Mouse (Mus musculus): ENCODE measurements around the gene Slc41a2. TPM values are rescaled to one million over a fixed set of nuclear protein-coding genes. Genes with fewer than 3 reads are reported as not detected.
"Not testable (repeated sequence)": the region's sequence is repeated elsewhere in the genome, so short reads cannot be mapped to it uniquely, and the experiment has no call there.

Slc41a2 gene
- polyA plus RNA-seq, 1 experiment = 11.5 TPM

DNA sequence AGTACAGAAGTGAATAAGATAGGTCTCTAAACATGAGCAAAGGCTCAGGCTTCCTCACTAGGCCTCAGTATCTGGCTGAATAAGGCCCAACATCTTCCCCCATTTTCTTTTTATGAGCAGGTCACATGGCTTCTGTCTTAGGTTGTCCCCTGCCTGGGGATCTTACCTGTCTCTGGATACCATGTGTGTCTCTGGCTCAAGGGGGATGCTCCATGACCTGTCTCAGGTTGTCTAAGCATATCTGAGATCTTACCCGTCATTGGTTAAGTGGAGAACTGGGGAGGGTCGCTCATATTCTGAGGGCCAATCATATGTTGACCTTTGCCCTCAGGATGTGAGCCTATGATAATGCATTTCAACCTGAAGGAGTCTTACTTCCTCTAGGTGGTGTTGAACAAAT lies 42.8 kb upstream of the Slc41a2 start:
- no peak for TF ChIP-seq CTCF (IDR thresholded peaks at IDR 0.05; ENCODE audit: extremely low read depth, insufficient read length, insufficient replicate concordance, low read depth, low read length)
- TF ChIP-seq POLR2A (IDR thresholded peaks at IDR 0.05; ENCODE audit: low read depth, low read length) = no peak
- Histone ChIP-seq H3K4me1 (ENCODE audit: control insufficient read depth, insufficient read depth, insufficient read length, low read length) (peaks cover 2% of the 10 kb centered on the region; the same call in 1 of the 2 replicates), H3K27ac (ENCODE audit: insufficient read depth, low read depth, low read length) (no peak overlapping the region), H3K36me3 (ENCODE audit: control insufficient read depth, insufficient read depth, low read length) (no peaks in the 10 kb centered on the region), H3K27me3 (ENCODE audit: control insufficient read depth, insufficient read depth, low read length) (no peaks in the 10 kb centered on the region), H3K4me3 (ENCODE audit: low read depth, low read length) (no peak overlapping the region)
- 87% methylated on average over 2 of the region's 2 CpGs for WGBS

DNA sequence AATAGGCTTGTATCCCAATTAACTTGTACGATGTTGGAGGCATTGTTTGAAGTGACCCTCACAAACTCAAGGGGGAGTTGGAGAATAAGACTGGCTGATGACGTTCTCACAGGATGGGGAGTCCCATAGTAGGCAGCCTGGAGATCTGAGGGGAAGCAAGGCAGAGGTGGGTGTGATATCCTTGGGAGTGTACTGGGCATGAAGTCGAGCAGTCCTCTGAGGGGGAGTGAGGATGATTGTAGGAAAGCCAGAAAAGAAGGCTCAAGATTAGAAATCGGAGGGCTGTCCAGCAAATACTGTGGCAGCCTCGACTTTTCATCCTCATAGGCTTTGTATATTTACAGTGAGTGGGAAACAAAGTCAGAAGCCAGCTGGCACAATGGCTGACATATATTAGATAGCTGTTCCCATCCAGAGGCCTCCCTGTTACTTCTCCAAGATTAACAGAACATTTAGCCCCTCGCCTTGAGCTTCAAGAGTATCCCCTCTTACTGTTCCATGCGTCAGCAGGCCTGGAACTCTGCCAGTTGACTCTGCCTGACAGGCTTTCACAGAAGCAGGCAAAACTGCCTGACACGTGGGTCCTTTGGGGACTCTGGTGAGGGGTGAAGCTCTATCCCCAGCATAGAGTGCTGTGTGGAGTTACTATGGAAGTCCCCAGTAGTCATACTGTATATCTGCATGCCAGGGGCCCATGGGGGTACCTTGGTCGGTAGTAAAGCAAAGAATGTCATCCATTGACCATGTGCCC lies 40.6 kb upstream of the Slc41a2 start:
- Histone ChIP-seq H3K36me3 (ENCODE audit: control insufficient read depth, insufficient read depth, low read length) (no peaks in the 10 kb centered on the region; the same call in 1 of the 2 replicates), H3K27me3 (ENCODE audit: control insufficient read depth, insufficient read depth, low read length) (no peaks in the 10 kb centered on the region), H3K27ac (ENCODE audit: insufficient read depth, low read depth, low read length) (no peak overlapping the region), H3K4me1 (ENCODE audit: control insufficient read depth, insufficient read depth, insufficient read length, low read length) (peaks cover 2% of the 10 kb centered on the region; the same call in 1 of the 2 replicates), H3K4me3 (ENCODE audit: low read depth, low read length) (no peak overlapping the region)
- 75% methylated on average over 9 of the region's 9 CpGs for WGBS
- no peak for TF ChIP-seq CTCF (IDR thresholded peaks at IDR 0.05; ENCODE audit: extremely low read depth, insufficient read length, insufficient replicate concordance, low read depth, low read length)
- TF ChIP-seq POLR2A (IDR thresholded peaks at IDR 0.05; ENCODE audit: low read depth, low read length) = no peak

DNA sequence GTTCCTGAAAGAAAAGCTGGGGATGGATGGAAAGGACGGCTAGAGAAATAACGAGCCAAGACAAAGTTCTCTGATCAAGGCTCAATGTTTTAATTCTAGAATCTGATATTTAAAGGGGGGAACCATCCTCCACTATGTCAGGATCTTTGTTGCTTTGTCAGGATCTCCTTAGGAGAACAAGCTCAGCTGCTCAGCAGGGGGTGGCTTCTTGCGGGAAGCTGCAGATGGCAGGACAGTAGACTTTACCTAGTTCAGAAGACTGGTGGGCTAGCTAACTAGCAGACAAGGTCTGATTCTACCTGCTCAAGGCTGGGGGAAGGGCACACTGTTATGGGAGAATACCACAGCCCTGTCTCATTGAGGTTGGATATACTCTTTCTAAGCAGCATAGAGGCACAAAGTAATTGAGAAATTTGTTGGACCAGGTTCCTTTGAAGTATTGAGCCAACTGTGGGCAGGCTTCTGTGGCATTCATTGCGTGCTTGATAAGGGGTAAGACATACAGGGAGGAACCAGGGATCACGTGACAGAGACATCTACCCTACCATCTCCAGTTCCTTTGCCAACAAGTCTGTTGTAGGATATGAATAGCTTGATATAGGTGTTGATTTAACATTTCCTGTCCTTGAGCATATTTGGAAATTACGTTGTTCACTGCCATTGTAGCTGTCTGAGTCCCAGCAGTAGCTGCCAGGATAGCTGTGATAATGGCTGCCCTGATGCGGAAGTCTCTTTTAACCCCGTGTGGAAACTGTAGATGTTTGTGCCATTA lies 39.4 kb upstream of the Slc41a2 start:
- 71% methylated on average over 8 of the region's 8 CpGs for WGBS
- no peak for TF ChIP-seq CTCF (IDR thresholded peaks at IDR 0.05; ENCODE audit: extremely low read depth, insufficient read length, insufficient replicate concordance, low read depth, low read length)
- TF ChIP-seq POLR2A (IDR thresholded peaks at IDR 0.05; ENCODE audit: low read depth, low read length) = no peak
- H3K4me3 ChIP-seq (ENCODE audit: low read depth, low read length) = no peak overlapping the region
- H3K27me3 ChIP-seq (ENCODE audit: control insufficient read depth, insufficient read depth, low read length) = no peaks in the 10 kb centered on the region
- no peak overlapping the region for H3K27ac ChIP-seq (ENCODE audit: insufficient read depth, low read depth, low read length)
- H3K36me3 ChIP-seq (ENCODE audit: control insufficient read depth, insufficient read depth, low read length) = peaks cover 2% of the 10 kb centered on the region
- H3K4me1 ChIP-seq (ENCODE audit: control insufficient read depth, insufficient read depth, insufficient read length, low read length) = peaks cover 2% of the 10 kb centered on the region; the same call in 1 of the 2 replicates

DNA sequence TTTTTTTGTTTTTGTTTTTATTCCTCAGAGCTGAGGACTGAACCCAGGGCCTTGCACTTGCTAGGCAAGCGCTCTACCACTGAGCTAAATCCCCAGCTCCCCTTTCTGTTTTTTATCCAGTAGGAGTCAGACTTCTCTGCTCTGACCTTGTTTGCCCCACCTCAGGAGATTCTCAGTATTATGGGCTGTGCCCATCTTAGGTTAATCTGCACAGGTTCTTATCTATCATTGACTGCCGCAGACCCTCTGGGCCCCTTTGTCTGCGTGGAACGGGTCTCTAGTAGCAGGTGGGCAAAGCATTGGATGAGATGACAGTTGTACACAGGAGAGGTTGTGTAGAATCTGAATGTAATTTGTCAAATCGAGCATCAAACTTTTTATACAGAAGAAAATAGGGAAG lies 37.8 kb upstream of the Slc41a2 start:
- H3K36me3 ChIP-seq (ENCODE audit: control insufficient read depth, insufficient read depth, low read length) = peaks cover 14% of the 10 kb centered on the region
- WGBS = 88% methylated on average over 5 of the region's 5 CpGs
- H3K4me3 ChIP-seq (ENCODE audit: low read depth, low read length); H3K4me1 ChIP-seq (ENCODE audit: control insufficient read depth, insufficient read depth, insufficient read length, low read length); H3K27me3 ChIP-seq (ENCODE audit: control insufficient read depth, insufficient read depth, low read length); H3K27ac ChIP-seq (ENCODE audit: insufficient read depth, low read depth, low read length): not testable (repeated sequence)

DNA sequence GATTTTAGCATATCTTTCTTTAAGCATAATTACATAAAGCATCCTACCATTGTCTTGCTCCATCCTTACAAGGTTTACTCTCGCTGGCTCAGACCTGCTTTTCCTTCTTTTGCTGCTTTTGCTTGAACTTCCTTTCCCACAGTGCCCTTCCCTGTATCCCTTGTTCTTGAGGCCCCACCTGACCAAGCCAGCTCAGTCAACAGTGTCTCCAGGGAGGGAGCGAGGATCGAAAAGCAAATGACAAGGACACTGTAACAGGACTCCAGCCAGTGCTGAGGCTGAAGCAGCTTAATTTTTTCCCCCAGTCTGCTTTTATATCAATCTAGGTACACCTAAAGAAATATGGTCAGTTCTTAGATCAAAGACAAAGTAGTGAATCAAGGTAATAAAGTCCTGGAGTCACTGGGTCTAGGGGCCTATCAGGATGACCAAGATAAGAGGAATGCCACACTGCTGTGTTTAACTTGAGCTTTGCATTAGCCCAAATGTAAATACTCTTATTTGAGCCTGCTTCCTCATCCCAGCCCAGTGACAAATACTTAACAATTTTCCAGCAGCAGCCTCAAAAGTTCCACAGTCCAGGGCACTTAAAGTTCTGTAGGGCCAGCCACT lies 36.5 kb upstream of the Slc41a2 start:
- Histone ChIP-seq H3K36me3 (ENCODE audit: control insufficient read depth, insufficient read depth, low read length) (peaks cover 18% of the 10 kb centered on the region), H3K27me3 (ENCODE audit: control insufficient read depth, insufficient read depth, low read length) (no peaks in the 10 kb centered on the region), H3K4me3 (ENCODE audit: low read depth, low read length) (no peak overlapping the region), H3K4me1 (ENCODE audit: control insufficient read depth, insufficient read depth, insufficient read length, low read length) (peaks cover 2% of the 10 kb centered on the region; the same call in 1 of the 2 replicates), H3K27ac (ENCODE audit: insufficient read depth, low read depth, low read length) (no peak overlapping the region)
- TF ChIP-seq POLR2A (IDR thresholded peaks at IDR 0.05; ENCODE audit: low read depth, low read length) = no peak
- TF ChIP-seq CTCF (IDR thresholded peaks at IDR 0.05; ENCODE audit: extremely low read depth, insufficient read length, insufficient replicate concordance, low read depth, low read length) = no peak
- WGBS = 68% methylated on average over 3 of the region's 3 CpGs

DNA sequence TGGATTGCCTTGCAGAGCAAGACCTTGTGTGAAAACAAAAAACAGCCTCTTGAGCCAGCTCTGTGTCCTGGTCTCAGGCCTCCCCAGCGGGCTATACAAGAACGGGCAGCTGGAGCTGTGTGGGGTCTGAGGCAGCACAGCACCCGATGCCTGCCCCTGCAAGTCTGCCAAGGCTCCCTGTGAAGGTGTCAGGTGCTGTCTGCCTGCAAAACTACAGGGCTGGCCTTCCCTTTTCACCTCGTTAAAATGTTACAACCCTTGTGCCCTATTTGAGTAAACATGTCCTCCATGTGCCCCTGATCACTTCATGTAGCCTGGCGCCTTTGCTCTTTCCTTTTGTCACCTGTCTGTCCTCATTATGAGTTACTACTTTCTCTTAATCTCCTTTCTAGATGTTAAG lies 31.2 kb upstream of the Slc41a2 start:
- H3K4me1 ChIP-seq (ENCODE audit: control insufficient read depth, insufficient read depth, insufficient read length, low read length) = no peaks in the 10 kb centered on the region
- H3K27me3 ChIP-seq (ENCODE audit: control insufficient read depth, insufficient read depth, low read length) = no peaks in the 10 kb centered on the region
- no peak overlapping the region for H3K4me3 ChIP-seq (ENCODE audit: low read depth, low read length)
- no peak overlapping the region for H3K27ac ChIP-seq (ENCODE audit: insufficient read depth, low read depth, low read length)
- peaks cover 47% of the 10 kb centered on the region for H3K36me3 ChIP-seq (ENCODE audit: control insufficient read depth, insufficient read depth, low read length)
- TF ChIP-seq CTCF (IDR thresholded peaks at IDR 0.05; ENCODE audit: extremely low read depth, insufficient read length, insufficient replicate concordance, low read depth, low read length) (no peak), POLR2A (IDR thresholded peaks at IDR 0.05; ENCODE audit: low read depth, low read length) (no peak)
- WGBS = 65% methylated on average over 5 of the region's 5 CpGs

DNA sequence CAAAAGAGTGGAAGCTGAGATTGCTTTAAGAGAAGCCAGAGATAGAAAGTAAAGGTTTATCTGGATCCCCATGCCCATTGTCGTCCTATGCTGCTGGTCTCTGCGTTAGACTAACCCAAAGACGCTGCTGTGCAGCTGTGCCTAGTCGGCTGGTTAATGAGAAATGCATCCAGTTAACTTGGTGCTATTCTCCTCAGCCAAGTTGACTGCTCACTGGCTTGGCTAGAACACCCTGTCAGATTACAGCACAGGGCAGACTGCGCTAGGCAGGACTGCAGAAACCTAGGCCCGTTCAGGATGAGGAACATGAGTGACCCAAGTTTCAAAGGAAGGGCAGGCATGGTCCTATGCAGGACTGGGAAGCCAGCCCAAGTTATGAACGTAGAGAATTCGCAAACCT lies 25.8 kb upstream of the Slc41a2 start:
- peaks cover 38% of the 10 kb centered on the region for H3K36me3 ChIP-seq (ENCODE audit: control insufficient read depth, insufficient read depth, low read length)
- 96% methylated on average over 8 of the region's 8 CpGs for WGBS

More for the DNA sequence above, 25.8 kb upstream of the Slc41a2 start:
- Histone ChIP-seq H3K4me1 (ENCODE audit: control insufficient read depth, insufficient read depth, insufficient read length, low read length) (0 out of 2 replicates have a peak, but pooled peaks cover 2% of the 10 kb centered on the region), H3K4me3 (ENCODE audit: low read depth, low read length) (no peak overlapping the region), H3K27ac (ENCODE audit: insufficient read depth, low read depth, low read length) (no peak overlapping the region), H3K27me3 (ENCODE audit: control insufficient read depth, insufficient read depth, low read length) (no peaks in the 10 kb centered on the region)
- TF ChIP-seq POLR2A (IDR thresholded peaks at IDR 0.05; ENCODE audit: low read depth, low read length) = no peak
- no peak for TF ChIP-seq CTCF (IDR thresholded peaks at IDR 0.05; ENCODE audit: extremely low read depth, insufficient read length, insufficient replicate concordance, low read depth, low read length)

All from small intestine, adult 2 months (tissue).